Mouse (Mus musculus) stomach, postnatal 0 days (tissue): ENCODE measurements at regions not wholly inside any gene's neighbourhood (a gene's known extent, or its start where the extent isn't known, plus 50 kb on each side); places are given as distances from the start of the nearest gene placed in this dataset.

Source experiments
- CTCF ChIP-seq: IDR thresholded peaks from 2 replicates; pipeline ENCODE4 v1.5.1; 2016; ENCODE audit warnings: antibody characterized with exemption, low read depth, mild to moderate bottlenecking, moderate library complexity
- EP300 ChIP-seq: optimal IDR thresholded peaks from 2 replicates; pipeline ENCODE3; 2016; ENCODE audit warnings: antibody characterized with exemption

DNA sequence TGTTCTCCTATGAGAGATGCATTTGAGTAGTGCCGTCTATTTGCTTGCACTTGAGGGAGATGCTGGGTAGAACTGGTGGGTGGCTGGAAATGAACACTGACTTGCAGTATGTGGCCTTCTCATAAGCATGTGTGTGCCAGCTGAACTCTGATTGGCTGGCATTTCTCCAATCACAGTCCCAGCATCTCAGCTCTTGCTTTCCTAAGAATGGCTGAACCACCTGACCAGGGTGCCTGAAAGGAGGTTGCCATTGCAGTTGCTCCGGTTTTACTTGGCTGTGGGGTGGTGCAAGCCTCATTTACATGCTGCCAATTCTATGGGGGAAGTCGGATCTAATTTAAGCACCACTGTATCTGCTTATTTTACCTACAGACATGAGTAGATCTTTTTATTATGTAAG is 164.1 kb upstream of the Ctbp2 start:
- TF ChIP-seq CTCF (no peak), EP300 (no peak)
